Mouse (Mus musculus): ENCODE results near the gene Irak1. TPM values are rescaled to one million over a fixed set of nuclear protein-coding genes. Genes with fewer than 3 reads are reported as not detected.
A peak's percentile ranks its signal among the peaks of the same experiment; 100 is the strongest.

Gene Irak1
- polyA plus RNA-seq (2012; ENCODE audit: insufficient read depth, insufficient read length, missing spikeins), result 41.9 and 67.7 TPM in 2 replicates

DNA sequence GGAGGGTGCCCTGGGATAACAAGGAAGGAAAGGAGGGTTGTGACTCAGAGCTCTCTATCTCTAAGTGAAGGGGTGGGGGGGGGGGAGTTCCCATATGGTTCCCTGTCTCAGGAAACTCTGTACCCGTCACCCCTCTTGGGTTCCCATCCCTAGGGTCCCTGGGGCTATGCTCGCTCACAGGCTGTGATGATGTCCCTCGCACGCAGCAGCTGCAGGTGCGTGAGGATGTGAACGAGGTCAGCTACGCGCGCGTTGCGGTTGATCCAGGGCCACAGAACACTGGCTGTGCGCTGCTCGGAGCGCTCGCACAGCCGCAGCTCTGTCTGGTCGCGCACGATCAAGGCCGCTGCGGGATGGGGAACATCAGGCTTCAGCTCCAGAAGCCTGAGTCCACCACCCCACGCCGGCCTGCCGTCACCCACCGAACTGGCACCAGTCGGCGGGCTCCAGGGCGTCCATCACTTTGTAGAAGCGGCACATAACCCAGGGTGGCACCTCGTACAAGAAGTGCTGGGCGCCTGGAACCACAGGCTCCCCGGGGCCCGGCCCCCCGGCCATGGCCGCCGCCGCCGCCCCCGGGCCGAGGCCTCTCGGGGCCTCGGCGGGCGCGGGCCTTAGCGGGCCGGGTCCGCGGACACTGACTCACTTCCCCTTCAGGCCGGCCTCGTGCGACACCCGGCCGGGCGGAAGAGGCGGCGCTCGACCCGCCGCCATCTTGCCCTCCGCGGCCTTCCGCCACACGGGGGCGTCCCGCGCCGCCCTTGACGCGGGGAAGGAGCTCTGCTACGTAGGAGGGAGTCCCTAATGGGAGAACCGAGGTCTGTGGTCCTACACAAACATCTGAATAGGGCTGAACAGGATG, at the start of gene Irak1:
TSS of gene Irak1 (minus strand) at position 731 of the 862 bp plus-strand sequence.
- H3K27ac ChIP-seq (replicated peaks; ENCODE audit: low read depth, low read length), result peak within 1 kb of the TSS; percentile 79

DNA sequence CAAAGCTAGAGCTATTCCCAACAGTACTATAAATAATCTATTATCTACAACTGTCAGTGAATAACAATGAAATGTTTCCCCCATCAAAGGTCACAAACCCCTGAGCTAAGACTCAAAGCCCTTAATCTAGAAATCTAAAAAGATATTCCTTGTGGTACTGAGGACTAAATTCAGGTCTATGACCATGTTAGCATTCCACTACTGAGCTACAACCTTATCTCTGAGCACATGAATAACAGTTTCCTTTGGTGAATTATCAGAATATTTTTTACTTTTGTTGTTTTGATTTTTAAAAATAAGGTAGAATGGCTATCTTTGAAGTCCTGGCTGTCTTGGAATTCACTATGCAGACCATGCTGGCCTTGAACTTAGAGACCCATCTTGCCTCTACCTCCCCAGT, 47.1 kb upstream of the Irak1 start:
- H3K4me1 ChIP-seq (ENCODE audit: control insufficient read depth, insufficient read depth, insufficient read length, low read length), result no peaks in the 10 kb centered on the region; the same call in 1 of the 2 replicates
- H3K27ac ChIP-seq (replicated peaks; ENCODE audit: low read depth, low read length), result no peak overlapping the region
- H3K4me3 ChIP-seq (ENCODE audit: insufficient read depth, low read depth, low read length), result no peak overlapping the region

More for the DNA sequence above, at the start of gene Irak1:
- Histone ChIP-seq H3K4me1 (ENCODE audit: control insufficient read depth, insufficient read depth, insufficient read length, low read length) (peaks cover 7% of the 10 kb centered on the region), H3K4me3 (ENCODE audit: insufficient read depth, low read depth, low read length) (peak within 1 kb of the TSS; percentile 96)

DNA sequence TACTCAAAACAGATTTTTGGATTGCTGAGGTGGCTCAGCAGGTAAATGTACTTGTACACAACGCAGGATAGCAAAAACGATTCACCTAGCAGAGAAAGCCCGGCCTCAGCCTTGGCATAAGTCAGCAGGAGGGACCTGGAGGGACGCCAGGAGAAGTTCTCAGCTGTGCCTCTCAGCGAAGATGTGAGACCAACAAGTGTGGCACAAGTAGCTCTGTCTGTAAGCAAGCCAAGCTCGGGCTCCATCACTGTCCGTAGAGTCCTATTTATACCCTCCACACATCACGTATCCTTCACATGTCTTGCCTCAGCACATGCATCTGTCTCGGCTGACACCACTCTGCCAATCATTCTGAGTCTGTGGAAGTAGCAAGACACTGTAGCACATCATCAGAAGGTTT, 44.2 kb upstream of the Irak1 start:
- no peak overlapping the region for H3K27ac ChIP-seq (replicated peaks; ENCODE audit: low read depth, low read length)
- no peaks in the 10 kb centered on the region for H3K4me1 ChIP-seq (ENCODE audit: control insufficient read depth, insufficient read depth, insufficient read length, low read length)
- H3K4me3 ChIP-seq (ENCODE audit: insufficient read depth, low read depth, low read length), result no peak overlapping the region

DNA sequence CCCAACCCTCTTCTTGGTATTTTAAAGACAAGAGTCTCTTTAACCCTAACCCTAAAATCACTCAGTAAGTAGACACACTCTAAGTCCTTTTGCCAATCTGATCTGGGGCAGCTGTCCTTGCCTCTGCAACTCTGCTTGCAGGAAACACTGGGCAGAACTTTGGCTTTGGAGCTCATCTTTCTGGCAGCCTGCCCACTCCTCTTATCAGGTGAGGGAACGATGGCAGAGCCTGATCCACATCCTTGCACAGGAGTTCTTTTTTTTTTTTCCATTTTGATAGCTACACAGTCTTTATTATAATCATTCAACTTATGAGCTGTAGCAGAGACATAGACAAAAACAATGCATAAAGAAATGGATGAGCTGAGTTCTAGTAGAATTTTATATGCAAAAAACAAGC, 21.4 kb upstream of the Irak1 start:
- no peak overlapping the region for H3K27ac ChIP-seq (replicated peaks; ENCODE audit: low read depth, low read length)

DNA sequence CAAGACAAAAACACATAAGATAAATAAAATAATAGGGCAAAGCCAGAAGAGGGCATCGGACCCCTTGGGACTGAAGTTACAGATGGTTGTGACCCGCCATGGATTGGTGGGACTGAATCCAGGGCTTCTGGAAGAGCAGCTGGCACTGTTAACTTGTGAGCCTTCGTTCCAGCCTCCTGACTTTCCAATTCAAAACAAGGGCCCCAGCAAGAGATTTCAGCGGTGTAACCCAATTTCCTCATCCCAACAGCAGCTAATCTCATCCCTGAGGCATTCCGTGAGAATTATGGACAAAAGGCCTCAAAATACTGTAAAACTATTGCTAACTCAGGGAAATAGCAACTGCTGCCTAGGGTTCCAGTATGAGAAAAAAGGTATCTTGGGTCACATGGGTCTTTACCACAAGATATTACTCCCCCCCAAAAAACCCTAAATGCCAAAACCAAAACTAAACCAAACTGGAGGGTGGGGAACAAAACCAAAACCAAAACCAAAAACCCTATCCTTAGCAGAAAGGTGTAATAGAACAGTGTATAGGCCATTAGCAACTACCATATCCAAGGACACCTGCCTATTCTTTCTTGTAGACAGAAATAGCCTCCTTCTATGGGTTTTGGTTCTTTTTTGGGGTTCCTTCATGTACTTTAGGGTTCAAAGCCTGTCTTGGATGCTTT, 14.1 kb upstream of the Irak1 start:
- Histone ChIP-seq H3K4me1 (ENCODE audit: control insufficient read depth, insufficient read depth, insufficient read length, low read length) (no peaks in the 10 kb centered on the region; the same call in 1 of the 2 replicates), H3K4me3 (ENCODE audit: insufficient read depth, low read depth, low read length) (no peak overlapping the region), H3K27ac (replicated peaks; ENCODE audit: low read depth, low read length) (peak overlapping the region; percentile 48; the same call in 1 of the 2 replicates)

More for the DNA sequence above, 21.4 kb upstream of the Irak1 start:
- Histone ChIP-seq H3K4me3 (ENCODE audit: insufficient read depth, low read depth, low read length) (no peak overlapping the region), H3K4me1 (ENCODE audit: control insufficient read depth, insufficient read depth, insufficient read length, low read length) (peaks cover 6% of the 10 kb centered on the region)

DNA sequence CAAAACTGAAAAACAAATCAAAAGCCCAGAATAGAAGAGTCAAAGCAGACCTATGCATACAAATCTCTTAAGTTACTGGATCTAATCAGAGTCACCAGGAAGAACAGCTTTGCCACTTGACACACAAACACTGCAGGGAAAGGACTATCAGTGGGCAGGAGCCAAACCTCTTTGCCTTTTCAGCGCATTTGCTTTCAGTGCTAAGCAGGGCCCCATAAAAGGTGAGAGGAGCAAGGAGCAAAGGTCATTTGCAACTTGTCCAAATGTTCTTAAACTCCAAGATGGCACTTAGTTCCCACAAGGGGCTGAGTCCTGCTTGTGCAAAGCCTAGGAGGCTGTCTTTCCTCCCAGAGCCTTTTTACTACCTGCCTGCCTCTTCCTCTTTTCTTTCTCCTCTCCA, 6.3 kb upstream of the Irak1 start:
- H3K4me3 ChIP-seq (ENCODE audit: insufficient read depth, low read depth, low read length), result no peak overlapping the region
- peak overlapping the region; percentile 17; the same call in 1 of the 2 replicates for H3K27ac ChIP-seq (replicated peaks; ENCODE audit: low read depth, low read length)
- H3K4me1 ChIP-seq (ENCODE audit: control insufficient read depth, insufficient read depth, insufficient read length, low read length), result no peaks in the 10 kb centered on the region

DNA sequence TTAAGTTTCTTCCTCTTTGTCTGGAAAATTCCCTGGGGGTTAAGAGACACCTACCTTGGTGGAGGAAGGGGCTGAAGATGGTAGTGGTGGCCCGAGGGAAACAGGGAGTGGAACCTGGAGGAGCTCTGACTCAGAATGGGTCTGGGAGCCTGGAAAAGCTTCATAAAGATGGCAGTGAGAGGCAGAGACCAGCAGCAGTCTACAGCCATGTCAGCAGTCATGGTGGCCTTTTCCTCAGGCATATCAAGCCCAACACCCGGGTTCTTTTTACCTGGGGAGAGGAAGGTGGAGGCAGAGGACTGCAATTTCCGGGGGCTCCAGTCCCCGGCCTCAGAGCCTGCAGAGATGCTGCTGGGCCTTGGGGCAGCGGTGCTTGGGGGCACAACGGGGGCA, 927 bp downstream of the Irak1 start:
- Histone ChIP-seq H3K27ac (replicated peaks; ENCODE audit: low read depth, low read length) (no peak overlapping the region), H3K4me3 (ENCODE audit: insufficient read depth, low read depth, low read length) (peak overlapping the region; percentile 96), H3K4me1 (ENCODE audit: control insufficient read depth, insufficient read depth, insufficient read length, low read length) (peaks cover 7% of the 10 kb centered on the region)

DNA sequence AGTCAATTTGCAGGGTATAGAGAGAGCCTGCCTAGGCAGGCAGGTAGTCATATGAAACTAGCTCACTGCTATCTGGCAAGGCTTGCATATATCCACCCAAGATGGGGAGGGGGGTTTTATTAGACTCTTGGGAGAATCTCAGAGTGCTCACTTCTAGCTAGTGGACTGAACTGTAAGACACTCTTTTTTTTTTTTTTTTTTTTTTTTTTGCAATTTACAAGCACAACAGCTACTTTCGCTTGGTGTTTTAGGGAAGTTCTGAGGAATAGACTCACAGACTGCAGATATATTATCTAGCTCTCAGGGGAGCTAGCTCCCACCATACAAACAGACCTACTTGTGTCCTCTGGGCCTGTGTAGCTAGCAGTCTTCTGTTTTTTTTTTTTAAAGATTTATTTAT, 9.1 kb downstream of the Irak1 start:
- H3K4me3 ChIP-seq (ENCODE audit: insufficient read depth, low read depth, low read length), result no peak overlapping the region
- no peak overlapping the region for H3K27ac ChIP-seq (replicated peaks; ENCODE audit: low read depth, low read length)
- no peaks in the 10 kb centered on the region for H3K4me1 ChIP-seq (ENCODE audit: control insufficient read depth, insufficient read depth, insufficient read length, low read length)

DNA sequence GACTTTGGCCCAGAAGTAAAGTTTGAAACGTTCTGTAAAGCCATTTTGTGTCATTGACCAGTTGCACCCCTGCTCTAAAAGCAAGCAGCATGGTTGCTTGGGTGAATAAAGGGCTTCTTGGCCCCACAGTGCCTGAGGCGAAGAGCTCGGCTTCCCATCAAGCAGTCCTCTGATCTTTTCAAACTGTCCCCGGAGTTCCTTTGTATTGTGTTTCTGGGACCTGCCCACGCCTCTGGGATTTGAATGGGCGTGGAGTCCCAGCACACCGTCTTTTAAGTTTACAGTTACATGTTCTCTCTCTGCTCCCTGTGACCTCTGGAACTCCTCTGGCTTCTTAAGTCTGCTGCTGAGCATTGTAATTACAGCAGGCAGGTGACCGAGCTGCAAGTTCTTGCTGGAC, 15.7 kb downstream of the Irak1 start:
- Histone ChIP-seq H3K27ac (replicated peaks; ENCODE audit: low read depth, low read length) (no peak overlapping the region), H3K4me3 (ENCODE audit: insufficient read depth, low read depth, low read length) (no peak overlapping the region), H3K4me1 (ENCODE audit: control insufficient read depth, insufficient read depth, insufficient read length, low read length) (no peaks in the 10 kb centered on the region)

DNA sequence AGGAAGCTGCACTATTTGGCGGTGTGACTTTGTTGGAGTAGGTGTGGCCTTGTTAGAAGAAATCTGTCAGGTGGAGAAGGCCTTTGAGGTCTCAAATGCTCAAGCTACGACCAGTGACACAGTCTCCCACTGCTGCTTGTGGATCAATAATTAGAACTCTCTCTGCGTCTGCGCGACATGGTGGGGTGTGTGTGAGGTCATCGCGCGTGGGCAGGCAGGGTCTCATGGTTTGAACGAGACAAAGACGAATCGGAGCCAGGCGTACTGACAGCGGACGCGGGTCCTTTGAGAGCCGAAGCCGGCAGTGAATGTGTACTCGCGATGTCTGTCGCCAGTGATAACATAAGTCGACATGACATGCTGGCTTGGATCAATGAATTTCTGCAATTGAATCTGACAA, 17.3 kb downstream of the Irak1 start:
- H3K27ac ChIP-seq (replicated peaks; ENCODE audit: low read depth, low read length), result no peak overlapping the region
- no peak overlapping the region for H3K4me3 ChIP-seq (ENCODE audit: insufficient read depth, low read depth, low read length)
- H3K4me1 ChIP-seq (ENCODE audit: control insufficient read depth, insufficient read depth, insufficient read length, low read length), result no peaks in the 10 kb centered on the region

DNA sequence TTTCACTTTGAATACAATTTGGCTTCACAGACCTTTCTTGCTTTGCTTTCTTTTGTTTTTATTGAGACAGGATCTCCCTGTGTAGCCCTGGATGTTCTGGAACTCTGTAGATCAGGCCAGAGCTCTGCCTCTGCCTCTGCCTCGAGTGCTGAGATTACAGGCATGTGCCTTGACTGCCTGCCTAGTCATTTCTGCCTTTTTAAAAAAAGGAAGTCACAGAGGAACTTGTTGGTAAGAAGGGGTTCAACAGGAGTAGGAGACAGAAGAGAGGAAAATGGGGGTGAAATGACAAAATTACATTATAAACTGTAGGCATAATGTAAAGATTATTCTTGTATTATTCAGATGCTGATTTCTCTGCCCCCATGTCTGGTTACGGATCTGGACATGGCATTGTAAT, 20.1 kb downstream of the Irak1 start:
- H3K27ac ChIP-seq (replicated peaks; ENCODE audit: low read depth, low read length), result no peak overlapping the region
- no peaks in the 10 kb centered on the region for H3K4me1 ChIP-seq (ENCODE audit: control insufficient read depth, insufficient read depth, insufficient read length, low read length)
- no peak overlapping the region for H3K4me3 ChIP-seq (ENCODE audit: insufficient read depth, low read depth, low read length)

DNA sequence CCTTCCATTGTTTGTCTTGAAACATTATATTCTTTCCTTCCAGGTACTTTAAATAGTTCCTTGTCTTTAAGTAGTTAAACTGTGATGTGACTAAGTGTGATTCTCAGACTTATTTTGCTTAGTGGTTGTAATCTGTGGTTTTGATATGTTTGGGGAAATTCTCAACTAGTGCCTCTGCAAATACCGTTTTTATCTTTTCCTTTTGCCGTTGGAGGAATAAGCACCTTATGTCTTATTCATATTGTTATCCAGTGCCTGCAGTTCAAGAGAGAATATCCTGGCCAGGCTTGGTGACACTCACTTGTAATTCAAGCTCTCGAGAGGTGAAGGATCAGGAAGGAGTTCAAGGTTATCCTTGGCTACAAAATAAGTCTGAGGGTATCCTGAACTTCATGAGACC, 22.7 kb downstream of the Irak1 start:
- Histone ChIP-seq H3K27ac (replicated peaks; ENCODE audit: low read depth, low read length) (no peak overlapping the region), H3K4me3 (ENCODE audit: insufficient read depth, low read depth, low read length) (no peak overlapping the region)

DNA sequence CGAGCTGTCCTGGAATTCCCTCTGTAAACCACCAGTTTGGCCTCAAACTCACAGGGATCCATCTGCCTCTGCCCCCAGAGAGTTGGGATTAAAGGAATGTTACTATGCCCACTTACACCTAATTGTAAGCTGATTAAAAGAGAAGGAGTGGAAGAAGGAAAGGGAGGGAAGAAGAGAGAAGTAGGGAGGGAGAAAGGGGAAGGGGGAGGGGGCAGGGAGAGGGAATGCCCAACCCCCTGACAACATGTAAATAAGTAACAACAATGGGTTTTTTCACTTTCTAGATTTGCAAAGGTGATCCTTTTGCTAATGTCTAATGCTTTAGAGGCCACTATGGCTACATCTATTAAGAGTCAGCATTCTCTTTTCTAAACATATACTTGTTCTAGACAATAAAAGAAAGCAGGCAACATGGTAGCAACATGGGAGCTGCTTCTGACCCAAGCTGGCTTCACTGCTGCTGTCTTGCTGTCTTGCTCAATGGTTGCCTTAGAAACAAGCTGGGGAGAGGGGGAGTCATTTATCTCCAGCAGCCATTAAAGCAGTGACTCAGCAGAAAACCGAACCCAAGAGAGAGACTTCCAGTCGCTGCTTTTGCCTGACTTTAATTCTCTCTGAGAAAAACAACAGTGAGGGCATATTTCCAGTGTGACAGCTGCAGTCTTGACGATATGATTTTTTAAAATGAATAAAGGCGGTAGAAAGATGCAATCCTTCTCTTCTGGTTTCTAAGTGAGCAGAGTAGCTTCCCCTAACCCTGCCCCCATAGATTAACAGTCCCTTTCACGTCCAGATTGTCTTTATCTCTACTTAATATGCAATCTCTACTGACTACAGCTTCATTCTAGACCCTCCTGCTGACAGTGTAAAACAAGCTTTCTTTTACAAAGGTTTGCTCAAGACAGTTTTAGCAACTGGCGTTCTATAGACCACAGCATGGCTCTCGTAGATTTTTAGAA, 24.5 kb downstream of the Irak1 start:
- H3K27ac ChIP-seq (replicated peaks; ENCODE audit: low read depth, low read length), result peak overlapping the region; percentile 66

More for the DNA sequence above, 22.7 kb downstream of the Irak1 start:
- no peaks in the 10 kb centered on the region for H3K4me1 ChIP-seq (ENCODE audit: control insufficient read depth, insufficient read depth, insufficient read length, low read length)

DNA sequence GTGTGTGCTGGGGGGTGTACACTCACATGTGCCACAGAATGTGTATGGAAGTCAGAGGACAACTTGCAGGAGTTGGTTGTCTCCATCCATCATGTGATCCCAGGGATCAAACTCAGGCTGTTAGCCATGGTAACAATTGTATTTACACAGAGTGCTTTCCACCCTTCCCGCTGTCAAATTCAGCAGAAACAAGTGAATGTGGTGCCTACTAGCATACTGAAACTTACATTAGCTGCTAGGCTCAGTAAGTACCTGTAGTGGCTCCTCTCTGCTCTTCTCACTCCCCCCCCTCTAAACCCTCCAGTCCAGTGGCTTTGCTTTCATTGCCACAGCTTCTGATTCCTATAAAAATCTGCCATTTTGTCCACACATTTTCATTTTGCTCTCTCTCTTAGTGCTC, 45.9 kb downstream of the Irak1 start:
- Histone ChIP-seq H3K27ac (replicated peaks; ENCODE audit: low read depth, low read length) (no peak overlapping the region), H3K4me1 (ENCODE audit: control insufficient read depth, insufficient read depth, insufficient read length, low read length) (no peaks in the 10 kb centered on the region), H3K4me3 (ENCODE audit: insufficient read depth, low read depth, low read length) (no peak overlapping the region)

More for the DNA sequence above, 24.5 kb downstream of the Irak1 start:
- Histone ChIP-seq H3K4me1 (ENCODE audit: control insufficient read depth, insufficient read depth, insufficient read length, low read length) (no peaks in the 10 kb centered on the region), H3K4me3 (ENCODE audit: insufficient read depth, low read depth, low read length) (no peak overlapping the region)

DNA sequence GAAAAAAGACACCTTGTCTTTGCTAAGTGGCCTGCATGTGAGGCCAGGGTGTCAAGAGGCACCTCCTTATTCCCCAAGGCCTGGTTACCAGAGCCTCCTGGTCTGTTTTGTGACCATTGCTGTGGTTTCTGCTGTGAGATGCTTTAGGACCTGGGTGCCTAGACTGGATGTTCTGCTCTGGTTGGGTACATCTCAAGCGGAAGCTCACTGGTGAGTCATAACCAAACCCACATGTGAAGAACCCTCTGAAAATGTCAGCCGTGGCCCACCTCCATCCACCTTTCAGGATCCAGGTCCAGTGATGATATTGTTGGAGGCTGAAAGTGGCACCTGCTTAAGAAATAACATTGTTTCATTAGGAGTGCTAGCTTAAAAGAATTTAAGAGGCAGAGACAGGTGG, 47.4 kb downstream of the Irak1 start:
- H3K27ac ChIP-seq (replicated peaks; ENCODE audit: low read depth, low read length), result no peak overlapping the region

More for the DNA sequence above, 47.4 kb downstream of the Irak1 start:
- Histone ChIP-seq H3K4me1 (ENCODE audit: control insufficient read depth, insufficient read depth, insufficient read length, low read length) (no peaks in the 10 kb centered on the region), H3K4me3 (ENCODE audit: insufficient read depth, low read depth, low read length) (no peak overlapping the region)
